Mouse (Mus musculus): ENCODE measurements at regions not wholly inside any gene's neighbourhood (a gene's known extent, or its start where the extent isn't known, plus 50 kb on each side); places are given as distances from the start of the nearest gene placed in this dataset.

DNA sequence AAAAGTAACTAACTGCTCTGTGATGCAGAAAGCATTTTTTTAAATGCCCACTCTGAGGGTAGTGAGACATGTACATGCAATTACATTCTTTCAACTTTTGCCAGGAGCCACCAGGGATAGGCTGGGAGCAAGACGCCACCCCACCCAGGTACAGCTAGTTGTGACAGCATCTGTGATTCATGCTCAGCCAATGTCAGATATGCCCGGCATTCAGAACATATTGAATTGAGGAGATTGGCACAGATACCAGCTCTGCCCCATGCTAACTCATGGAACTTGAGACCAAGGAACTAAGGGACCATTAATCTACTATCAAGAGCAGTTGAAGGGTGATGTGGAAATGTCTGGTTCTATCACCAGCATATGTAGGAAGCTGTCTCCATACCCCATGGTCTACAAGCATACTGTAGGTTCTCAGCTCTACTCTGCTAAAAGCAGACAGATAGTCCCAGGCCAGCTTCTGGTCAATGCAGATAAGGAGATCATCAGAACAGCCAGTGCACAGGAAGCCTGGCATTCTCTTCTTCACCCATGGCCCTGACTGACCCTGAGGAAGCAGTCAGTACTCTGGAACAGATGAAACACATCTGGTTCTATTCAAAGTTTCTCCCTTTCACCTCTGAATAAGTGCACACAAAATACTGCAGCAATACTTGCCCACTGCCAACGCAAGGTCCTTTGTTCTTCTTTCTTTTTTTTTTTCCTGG, 127.4 kb downstream of the Adamts15 start:
- Histone ChIP-seq H3K4me2 (ENCODE audit: low read depth, low read length) (no peak overlapping the region), H3K4me1 (ENCODE audit: control insufficient read depth, insufficient read depth, low read length) (no peaks in the 10 kb centered on the region), H3K27me3 (ENCODE audit: control insufficient read depth, insufficient read depth, low read length) (no peaks in the 10 kb centered on the region), H3K4me3 (replicated peaks; ENCODE audit: low read length) (no peak overlapping the region), H3K9ac (ENCODE audit: low read length) (no peak overlapping the region), H3K9me3 (replicated peaks; ENCODE audit: control insufficient read depth, low read length) (no peaks in the 10 kb centered on the region), H3K36me3 (ENCODE audit: control insufficient read depth, insufficient read depth, low read length) (no peaks in the 10 kb centered on the region), H3K27ac (ENCODE audit: low read length) (no peak overlapping the region)
- no peak for ATAC-seq (ENCODE audit: insufficient read depth, low FRiP score)
- 83% methylated on average over 3 of the region's 3 CpGs for WGBS

DNA sequence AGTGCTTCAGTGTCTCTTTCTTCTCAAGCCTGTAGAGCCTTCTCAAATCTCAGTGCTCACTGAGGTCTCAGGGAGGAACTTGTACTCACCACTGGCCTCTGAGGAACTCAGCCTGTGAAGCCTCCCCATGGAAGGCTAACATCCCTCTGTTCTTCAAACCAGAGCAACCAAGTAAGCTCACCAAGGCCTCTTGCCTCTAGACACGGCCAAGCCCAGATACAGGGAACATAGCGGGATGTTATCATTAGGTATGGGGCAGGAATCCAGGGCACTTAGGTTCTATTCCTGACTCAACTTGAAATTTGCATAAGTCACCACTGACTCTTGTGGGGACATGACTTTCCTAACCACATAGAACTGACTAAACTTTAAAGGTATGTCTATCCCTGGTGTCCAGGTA, 141.0 kb downstream of the Adamts15 start:
- no peak overlapping the region for H3K4me2 ChIP-seq (ENCODE audit: low read depth, low read length)
- no peak overlapping the region for H3K27ac ChIP-seq (ENCODE audit: low read length)
- H3K36me3 ChIP-seq (ENCODE audit: control insufficient read depth, insufficient read depth, low read length): no peaks in the 10 kb centered on the region
- H3K9me3 ChIP-seq (replicated peaks; ENCODE audit: control insufficient read depth, low read length): no peaks in the 10 kb centered on the region
- H3K4me1 ChIP-seq (ENCODE audit: control insufficient read depth, insufficient read depth, low read length): no peaks in the 10 kb centered on the region
- H3K9ac ChIP-seq (ENCODE audit: low read length): no peak overlapping the region
- whole genome bisulfite sequencing: 88% methylated on average over 2 of the region's 2 CpGs
- ATAC-seq (ENCODE audit: insufficient read depth, low FRiP score): no peak
- no peak overlapping the region for H3K4me3 ChIP-seq (replicated peaks; ENCODE audit: low read length)
- no peaks in the 10 kb centered on the region for H3K27me3 ChIP-seq (ENCODE audit: control insufficient read depth, insufficient read depth, low read length)

DNA sequence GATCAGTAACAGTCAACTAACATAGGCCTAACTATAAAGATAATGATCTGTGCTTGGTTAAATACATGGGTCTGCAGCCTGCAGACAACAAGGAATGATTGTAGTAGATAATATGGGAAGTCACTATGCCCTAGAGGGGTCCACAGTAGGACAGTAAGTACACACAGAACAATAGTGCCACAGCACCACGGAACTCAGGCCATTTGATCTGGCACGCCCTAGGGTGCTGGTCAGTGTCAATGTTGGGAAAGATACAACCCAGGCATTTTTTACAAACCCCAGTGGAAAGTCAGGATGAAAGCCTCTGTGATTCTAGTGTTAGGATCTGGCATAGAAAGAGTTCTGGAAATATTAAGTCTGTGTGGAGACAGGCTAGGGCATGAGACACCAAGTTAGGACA, 144.4 kb downstream of the Adamts15 start:
- Histone ChIP-seq H3K4me1 (ENCODE audit: control insufficient read depth, insufficient read depth, low read length) (no peaks in the 10 kb centered on the region), H3K9me3 (replicated peaks; ENCODE audit: control insufficient read depth, low read length) (no peaks in the 10 kb centered on the region), H3K9ac (ENCODE audit: low read length) (no peak overlapping the region), H3K27me3 (ENCODE audit: control insufficient read depth, insufficient read depth, low read length) (no peaks in the 10 kb centered on the region), H3K36me3 (ENCODE audit: control insufficient read depth, insufficient read depth, low read length) (no peaks in the 10 kb centered on the region), H3K4me3 (replicated peaks; ENCODE audit: low read length) (no peak overlapping the region), H3K4me2 (ENCODE audit: low read depth, low read length) (no peak overlapping the region), H3K27ac (ENCODE audit: low read length) (no peak overlapping the region)
- WGBS: 76% methylated on average over 2 of the region's 2 CpGs
- no peak for ATAC-seq (ENCODE audit: insufficient read depth, low FRiP score)

DNA sequence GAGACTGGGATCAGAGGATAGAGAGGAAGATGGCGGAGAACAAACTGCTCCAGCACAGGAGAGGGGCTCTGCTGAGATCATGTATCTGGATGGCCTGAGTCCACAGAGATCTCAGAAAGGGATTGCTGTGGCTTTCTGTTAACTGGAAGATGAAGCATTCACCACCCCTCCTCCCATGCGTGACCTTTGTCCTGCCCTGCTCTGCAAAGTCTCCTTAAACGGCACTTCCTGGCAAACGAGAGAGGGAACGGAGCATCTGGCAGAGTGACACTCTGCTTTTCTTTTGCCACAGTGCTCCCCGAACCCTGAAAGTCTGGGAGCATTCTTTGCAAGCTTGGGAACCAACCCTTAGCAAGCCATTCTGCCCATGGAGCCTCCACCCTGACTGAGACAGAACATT, 147.1 kb downstream of the Adamts15 start:
- ATAC-seq (ENCODE audit: insufficient read depth, low FRiP score): no peak
- 45% methylated on average over 6 of the region's 6 CpGs for WGBS
- no peak overlapping the region for H3K4me2 ChIP-seq (ENCODE audit: low read depth, low read length)

DNA sequence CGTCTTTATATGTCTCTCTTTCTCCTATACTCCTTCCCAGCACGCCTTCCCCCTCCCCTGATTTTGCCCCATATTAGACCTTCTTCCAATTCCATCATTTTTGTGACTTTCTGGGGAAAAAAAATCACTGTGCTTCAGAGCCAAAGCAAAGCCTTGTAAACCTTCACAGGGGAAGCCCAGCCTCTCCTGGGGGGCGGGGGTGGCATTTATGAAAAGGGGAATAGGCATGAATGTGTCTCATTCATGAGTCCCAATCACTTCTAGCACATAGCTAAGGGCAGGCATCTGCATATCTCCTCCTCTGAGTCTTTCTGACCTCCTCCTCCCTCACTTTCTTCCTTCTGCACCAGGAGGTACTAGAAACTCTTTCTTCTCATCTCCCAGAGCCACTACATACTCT, 149.8 kb downstream of the Adamts15 start:
- H3K27ac ChIP-seq (ENCODE audit: low read length): no peak overlapping the region
- no peaks in the 10 kb centered on the region for H3K9me3 ChIP-seq (replicated peaks; ENCODE audit: control insufficient read depth, low read length)
- H3K36me3 ChIP-seq (ENCODE audit: control insufficient read depth, insufficient read depth, low read length): no peaks in the 10 kb centered on the region
- no peaks in the 10 kb centered on the region for H3K27me3 ChIP-seq (ENCODE audit: control insufficient read depth, insufficient read depth, low read length)
- H3K4me3 ChIP-seq (replicated peaks; ENCODE audit: low read length): no peak overlapping the region
- H3K4me1 ChIP-seq (ENCODE audit: control insufficient read depth, insufficient read depth, low read length): peaks cover 3% of the 10 kb centered on the region; the same call in 1 of the 2 replicates
- 70% methylated on average over 3 of the region's 3 CpGs for WGBS
- H3K4me2 ChIP-seq (ENCODE audit: low read depth, low read length): no peak overlapping the region
- no peak overlapping the region for H3K9ac ChIP-seq (ENCODE audit: low read length)
- ATAC-seq (ENCODE audit: insufficient read depth, low FRiP score): no peak

More for the DNA sequence above, 147.1 kb downstream of the Adamts15 start:
- H3K36me3 ChIP-seq (ENCODE audit: control insufficient read depth, insufficient read depth, low read length): no peaks in the 10 kb centered on the region
- H3K9me3 ChIP-seq (replicated peaks; ENCODE audit: control insufficient read depth, low read length): no peaks in the 10 kb centered on the region
- no peak overlapping the region for H3K4me3 ChIP-seq (replicated peaks; ENCODE audit: low read length)
- no peak overlapping the region for H3K9ac ChIP-seq (ENCODE audit: low read length)
- H3K27me3 ChIP-seq (ENCODE audit: control insufficient read depth, insufficient read depth, low read length): no peaks in the 10 kb centered on the region
- peaks cover 3% of the 10 kb centered on the region; the same call in 1 of the 2 replicates for H3K4me1 ChIP-seq (ENCODE audit: control insufficient read depth, insufficient read depth, low read length)
- H3K27ac ChIP-seq (ENCODE audit: low read length): no peak overlapping the region

DNA sequence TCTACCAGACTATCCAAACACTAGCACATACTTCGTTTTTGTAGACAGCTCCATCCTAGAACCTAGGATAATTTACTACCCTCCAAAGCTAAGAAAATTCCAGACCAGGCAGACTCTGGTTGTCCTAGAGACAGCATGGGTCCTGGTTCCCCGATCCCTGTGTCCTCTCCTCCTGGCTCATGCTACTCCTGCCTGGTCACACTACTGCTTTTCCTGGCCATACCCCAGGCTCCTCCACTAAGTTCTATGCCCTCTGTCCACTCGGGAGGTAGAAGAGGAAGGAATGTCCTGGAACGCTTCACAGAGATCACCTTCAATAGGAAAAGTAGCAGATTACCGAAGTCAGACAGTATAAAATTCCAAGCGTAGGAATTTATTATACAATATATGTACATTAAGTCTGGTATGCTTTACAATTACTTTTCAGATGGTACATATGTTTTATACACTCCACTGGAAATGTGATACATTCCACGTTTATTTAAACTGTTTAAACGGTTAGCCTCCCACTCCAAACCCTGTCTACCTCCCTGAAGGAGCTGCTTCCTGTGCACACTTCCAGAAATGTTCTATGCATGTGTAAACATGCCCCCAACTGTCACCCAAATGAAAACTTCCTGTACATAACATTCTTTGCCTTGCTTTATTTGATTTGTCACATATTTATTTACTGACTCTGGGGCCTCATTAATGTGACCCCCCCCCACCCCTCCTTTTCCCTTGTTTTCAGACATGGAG, 151.6 kb downstream of the Adamts15 start:
- H3K36me3 ChIP-seq (ENCODE audit: control insufficient read depth, insufficient read depth, low read length): no peaks in the 10 kb centered on the region
- 45% methylated on average over 8 of the region's 8 CpGs for WGBS
- no peak overlapping the region for H3K27ac ChIP-seq (ENCODE audit: low read length)
- no peak for ATAC-seq (ENCODE audit: insufficient read depth, low FRiP score)
- H3K4me1 ChIP-seq (ENCODE audit: control insufficient read depth, insufficient read depth, low read length): peaks cover 4% of the 10 kb centered on the region; the same call in 1 of the 2 replicates
- H3K27me3 ChIP-seq (ENCODE audit: control insufficient read depth, insufficient read depth, low read length): no peaks in the 10 kb centered on the region
- H3K9me3 ChIP-seq (replicated peaks; ENCODE audit: control insufficient read depth, low read length): no peaks in the 10 kb centered on the region
- no peak overlapping the region for H3K9ac ChIP-seq (ENCODE audit: low read length)
- H3K4me2 ChIP-seq (ENCODE audit: low read depth, low read length): no peak overlapping the region
- H3K4me3 ChIP-seq (replicated peaks; ENCODE audit: low read length): no peak overlapping the region

DNA sequence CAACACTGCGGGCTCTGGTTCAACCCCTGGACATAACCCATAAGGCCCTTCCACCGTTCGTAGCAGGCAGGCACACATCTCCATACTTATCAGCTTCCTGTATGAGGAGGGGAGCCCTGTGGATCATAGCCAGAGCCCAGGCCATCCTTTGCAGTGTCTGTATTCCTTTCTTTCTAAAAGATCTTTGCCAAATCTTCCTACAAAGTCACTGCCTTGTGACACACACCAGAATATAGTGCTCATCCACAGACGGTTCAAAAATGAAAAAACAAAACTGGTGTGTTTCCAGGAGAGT, 152.9 kb downstream of the Adamts15 start:
- 56% methylated on average over 4 of the region's 4 CpGs for WGBS
- no peak overlapping the region for H3K9ac ChIP-seq (ENCODE audit: low read length)

DNA sequence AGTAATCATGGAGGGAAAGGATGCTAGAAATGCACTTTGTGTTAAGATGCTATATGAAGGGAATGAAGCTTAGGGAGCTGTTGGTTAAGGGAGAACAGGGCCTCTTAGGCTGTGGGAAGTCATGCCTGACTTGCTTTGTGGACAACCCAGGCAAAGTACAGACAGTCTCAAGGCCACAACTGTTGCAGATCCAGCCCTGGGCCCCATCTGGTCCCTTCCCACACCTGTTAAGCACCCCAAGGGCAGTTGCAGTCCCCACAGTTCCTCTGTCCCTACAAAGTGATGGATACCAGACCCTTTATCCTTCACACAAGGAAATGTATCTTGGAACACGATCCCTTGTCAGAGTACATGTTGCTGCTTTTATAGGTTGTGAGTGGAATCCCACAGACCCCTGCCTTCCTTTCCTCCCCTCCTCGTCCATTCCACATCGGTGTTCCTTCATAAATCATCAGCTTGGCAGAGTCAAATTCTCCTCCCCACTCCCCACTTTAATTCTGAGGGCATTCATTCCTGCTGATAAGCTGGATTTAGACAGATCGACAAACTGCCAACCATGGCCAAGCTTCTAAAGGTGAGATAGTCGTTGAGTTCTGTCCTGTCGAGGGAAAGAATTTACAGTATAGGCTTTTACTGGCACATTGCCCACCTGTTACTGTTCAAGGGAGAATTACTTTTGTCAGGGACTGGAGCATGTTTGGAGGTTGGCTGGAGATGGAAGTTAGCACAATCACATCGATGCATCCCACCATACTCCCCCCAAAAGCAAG, 153.4 kb downstream of the Adamts15 start:
- peak; percentile 44; the same call in 1 of the 2 replicates for ATAC-seq (ENCODE audit: insufficient read depth, low FRiP score)
- H3K9ac ChIP-seq (ENCODE audit: low read length): no peak overlapping the region
- no peak overlapping the region for H3K4me2 ChIP-seq (ENCODE audit: low read depth, low read length)
- H3K27ac ChIP-seq (ENCODE audit: low read length): peak overlapping the region; percentile 30; the same call in 1 of the 2 replicates
- 37% methylated on average over 7 of the region's 7 CpGs for WGBS
- H3K9me3 ChIP-seq (replicated peaks; ENCODE audit: control insufficient read depth, low read length): no peaks in the 10 kb centered on the region
- no peak overlapping the region for H3K4me3 ChIP-seq (replicated peaks; ENCODE audit: low read length)
- H3K27me3 ChIP-seq (ENCODE audit: control insufficient read depth, insufficient read depth, low read length): no peaks in the 10 kb centered on the region
- peaks cover 6% of the 10 kb centered on the region; the same call in 1 of the 2 replicates for H3K4me1 ChIP-seq (ENCODE audit: control insufficient read depth, insufficient read depth, low read length)
- no peaks in the 10 kb centered on the region for H3K36me3 ChIP-seq (ENCODE audit: control insufficient read depth, insufficient read depth, low read length)

More for the DNA sequence above, 152.9 kb downstream of the Adamts15 start:
- Histone ChIP-seq H3K27ac (ENCODE audit: low read length) (peak overlapping the region; percentile 30), H3K4me3 (replicated peaks; ENCODE audit: low read length) (no peak overlapping the region), H3K9me3 (replicated peaks; ENCODE audit: control insufficient read depth, low read length) (no peaks in the 10 kb centered on the region), H3K4me1 (ENCODE audit: control insufficient read depth, insufficient read depth, low read length) (peaks cover 6% of the 10 kb centered on the region; the same call in 1 of the 2 replicates), H3K27me3 (ENCODE audit: control insufficient read depth, insufficient read depth, low read length) (no peaks in the 10 kb centered on the region), H3K4me2 (ENCODE audit: low read depth, low read length) (no peak overlapping the region), H3K36me3 (ENCODE audit: control insufficient read depth, insufficient read depth, low read length) (no peaks in the 10 kb centered on the region)
- ATAC-seq (ENCODE audit: insufficient read depth, low FRiP score): no peak

DNA sequence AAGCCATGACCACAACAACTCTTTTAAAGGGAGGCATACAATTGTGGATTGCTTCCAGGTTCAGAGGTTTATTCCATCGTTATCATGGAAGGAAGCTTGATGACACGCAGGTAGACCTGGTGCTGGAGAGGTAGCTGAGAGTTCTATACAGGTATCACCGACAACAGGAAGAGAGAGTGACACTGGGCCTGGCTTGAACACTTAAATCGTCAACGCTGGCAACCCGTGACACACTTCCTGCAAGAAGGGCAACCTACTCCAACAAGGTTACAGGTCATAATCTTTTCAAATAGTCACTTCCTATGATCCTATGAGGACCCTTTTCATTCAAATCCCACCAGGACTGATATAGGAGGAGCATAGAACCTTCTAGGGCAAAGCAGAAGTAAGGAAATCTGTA, 155.6 kb downstream of the Adamts15 start:
- H3K4me2 ChIP-seq (ENCODE audit: low read depth, low read length): no peak overlapping the region
- no peaks in the 10 kb centered on the region for H3K27me3 ChIP-seq (ENCODE audit: control insufficient read depth, insufficient read depth, low read length)
- peaks cover 6% of the 10 kb centered on the region; the same call in 1 of the 2 replicates for H3K4me1 ChIP-seq (ENCODE audit: control insufficient read depth, insufficient read depth, low read length)
- no peaks in the 10 kb centered on the region for H3K9me3 ChIP-seq (replicated peaks; ENCODE audit: control insufficient read depth, low read length)
- 89% methylated on average over 6 of the region's 6 CpGs for WGBS
- no peaks in the 10 kb centered on the region for H3K36me3 ChIP-seq (ENCODE audit: control insufficient read depth, insufficient read depth, low read length)
- ATAC-seq (ENCODE audit: insufficient read depth, low FRiP score): no peak
- H3K4me3 ChIP-seq (replicated peaks; ENCODE audit: low read length): no peak overlapping the region
- no peak overlapping the region for H3K9ac ChIP-seq (ENCODE audit: low read length)
- no peak overlapping the region for H3K27ac ChIP-seq (ENCODE audit: low read length)
